Mouse (Mus musculus): Measurements from ENCODE around the gene Mavs. TPM values are rescaled to one million over a fixed set of nuclear protein-coding genes. Genes with fewer than 3 reads are reported as not detected.

Gene Mavs
- total and polyA plus RNA-seq, 2 experiments from 2014 or later = 6.1 to 17.4 TPM

- H3K27me3 ChIP-seq (ENCODE audit: insufficient read depth, low read length) = no peaks in the 10 kb centered on the region
- peak overlapping the region; percentile 94 for H3K27ac ChIP-seq
- peak overlapping the region; percentile 74 for H3K4me2 ChIP-seq (ENCODE audit: low read depth, low read length)
- ATAC-seq = no peak
- H3K4me1 ChIP-seq (ENCODE audit: insufficient read depth, low read length) = peaks cover 11% of the 10 kb centered on the region
- 50% methylated on average over 9 of the region's 9 CpGs for WGBS
- H3K4me3 ChIP-seq (ENCODE audit: low read length) = peak overlapping the region; percentile 62
- H3K36me3 ChIP-seq (ENCODE audit: insufficient read depth, low read length) = peaks cover 7% of the 10 kb centered on the region; the same call in 1 of the 2 replicates
- TF ChIP-seq CTCF (IDR thresholded peaks at IDR 0.05; ENCODE audit: low read depth) = no peak
- no peaks in the 10 kb centered on the region for H3K9me3 ChIP-seq (ENCODE audit: low read length)
- peak overlapping the region; percentile 74 for H3K9ac ChIP-seq (replicated peaks; ENCODE audit: low read length)
- peak; percentile 21 for DNase-seq (ENCODE audit: low spot score)
Observed at GRCm38 (mm10) chr2:131211026-131211615, 22.7 kb upstream of the Mavs start.

- Histone ChIP-seq H3K9me3 (ENCODE audit: low read length) (no peaks in the 10 kb centered on the region), H3K27ac (no peak overlapping the region), H3K27me3 (ENCODE audit: insufficient read depth, low read length) (no peaks in the 10 kb centered on the region), H3K4me2 (ENCODE audit: low read depth, low read length) (no peak overlapping the region), H3K36me3 (ENCODE audit: insufficient read depth, low read length) (peaks cover 7% of the 10 kb centered on the region; the same call in 1 of the 2 replicates), H3K4me3 (ENCODE audit: low read length) (no peak overlapping the region), H3K9ac (replicated peaks; ENCODE audit: low read length) (no peak overlapping the region), H3K4me1 (ENCODE audit: insufficient read depth, low read length) (peaks cover 11% of the 10 kb centered on the region)
- 73% methylated on average over 7 of the region's 7 CpGs for WGBS
- DNase-seq (ENCODE audit: low spot score) = no peak
- ATAC-seq = no peak
- TF ChIP-seq CTCF (IDR thresholded peaks at IDR 0.05; ENCODE audit: low read depth) = no peak
Observed at GRCm38 (mm10) chr2:131213773-131214172, 20.1 kb upstream of the Mavs start.

- Histone ChIP-seq H3K27ac (no peak overlapping the region), H3K4me3 (ENCODE audit: low read length) (no peak overlapping the region), H3K27me3 (ENCODE audit: insufficient read depth, low read length) (no peaks in the 10 kb centered on the region), H3K36me3 (ENCODE audit: insufficient read depth, low read length) (peaks cover 7% of the 10 kb centered on the region; the same call in 1 of the 2 replicates), H3K9me3 (ENCODE audit: low read length) (no peaks in the 10 kb centered on the region), H3K4me2 (ENCODE audit: low read depth, low read length) (no peak overlapping the region), H3K9ac (replicated peaks; ENCODE audit: low read length) (no peak overlapping the region), H3K4me1 (ENCODE audit: insufficient read depth, low read length) (peaks cover 4% of the 10 kb centered on the region; the same call in 1 of the 2 replicates)
- DNase-seq (ENCODE audit: low spot score) (no peak), ATAC-seq (no peak)
- no peak for TF ChIP-seq CTCF (IDR thresholded peaks at IDR 0.05; ENCODE audit: low read depth)
- WGBS = 82% methylated on average over 7 of the region's 7 CpGs
Observed at GRCm38 (mm10) chr2:131215941-131216858, 17.7 kb upstream of the Mavs start.

GRCm38 (mm10) chr2:131220030-131220429 lies 13.8 kb upstream of the Mavs start:
- H3K9ac ChIP-seq (replicated peaks; ENCODE audit: low read length) = no peak overlapping the region
- H3K4me2 ChIP-seq (ENCODE audit: low read depth, low read length) = no peak overlapping the region
- H3K27ac ChIP-seq = no peak overlapping the region
- H3K27me3 ChIP-seq (ENCODE audit: insufficient read depth, low read length) = no peaks in the 10 kb centered on the region
- no peak for DNase-seq (ENCODE audit: low spot score)
- no peak for TF ChIP-seq CTCF (IDR thresholded peaks at IDR 0.05; ENCODE audit: low read depth)
- H3K9me3 ChIP-seq (ENCODE audit: low read length) = no peaks in the 10 kb centered on the region
- ATAC-seq = no peak
- H3K36me3 ChIP-seq (ENCODE audit: insufficient read depth, low read length) = no peaks in the 10 kb centered on the region
- no peaks in the 10 kb centered on the region for H3K4me1 ChIP-seq (ENCODE audit: insufficient read depth, low read length)
- H3K4me3 ChIP-seq (ENCODE audit: low read length) = no peak overlapping the region
- WGBS = 76% methylated on average over 4 of the region's 4 CpGs

- H3K36me3 ChIP-seq (ENCODE audit: insufficient read depth, low read length) = no peaks in the 10 kb centered on the region
- no peaks in the 10 kb centered on the region for H3K27me3 ChIP-seq (ENCODE audit: insufficient read depth, low read length)
- ATAC-seq = no peak
- H3K4me1 ChIP-seq (ENCODE audit: insufficient read depth, low read length) = no peaks in the 10 kb centered on the region
- no peak overlapping the region for H3K4me3 ChIP-seq (ENCODE audit: low read length)
- no peak for TF ChIP-seq CTCF (IDR thresholded peaks at IDR 0.05; ENCODE audit: low read depth)
- WGBS = 79% methylated on average over 3 of the region's 3 CpGs
- no peaks in the 10 kb centered on the region for H3K9me3 ChIP-seq (ENCODE audit: low read length)
- H3K9ac ChIP-seq (replicated peaks; ENCODE audit: low read length) = no peak overlapping the region
- H3K27ac ChIP-seq = no peak overlapping the region
- no peak for DNase-seq (ENCODE audit: low spot score)
- H3K4me2 ChIP-seq (ENCODE audit: low read depth, low read length) = no peak overlapping the region
Observed at GRCm38 (mm10) chr2:131221853-131222515, 11.9 kb upstream of the Mavs start.

- 42% methylated on average over 5 of the region's 5 CpGs for WGBS
- TF ChIP-seq CTCF (IDR thresholded peaks at IDR 0.05; ENCODE audit: low read depth) = no peak
- ATAC-seq = no peak
Observed at GRCm38 (mm10) chr2:131222562-131222961, 11.3 kb upstream of the Mavs start.

More at GRCm38 (mm10) chr2:131222562-131222961, 11.3 kb upstream of the Mavs start:
- Histone ChIP-seq H3K4me3 (ENCODE audit: low read length) (no peak overlapping the region), H3K9ac (replicated peaks; ENCODE audit: low read length) (no peak overlapping the region), H3K4me1 (ENCODE audit: insufficient read depth, low read length) (no peaks in the 10 kb centered on the region), H3K27ac (no peak overlapping the region), H3K9me3 (ENCODE audit: low read length) (no peaks in the 10 kb centered on the region), H3K27me3 (ENCODE audit: insufficient read depth, low read length) (no peaks in the 10 kb centered on the region), H3K4me2 (ENCODE audit: low read depth, low read length) (no peak overlapping the region), H3K36me3 (ENCODE audit: insufficient read depth, low read length) (no peaks in the 10 kb centered on the region)
- DNase-seq (ENCODE audit: low spot score) = peak; percentile 6
